Mouse (Mus musculus) embryonic facial prominence, embryonic 13.5 days (tissue): ENCODE measurements at regions not wholly inside any gene's neighbourhood (a gene's known extent, or its start where the extent isn't known, plus 50 kb on each side); places are given as distances from the start of the nearest gene placed in this dataset.

Experiments used
- ATAC-seq: fragments of 200-750 bp; cut with Nextera tagmentation; 2 replicates; pipeline ENCODE4 v1.8.0; 2017; ENCODE audit warnings: low read depth; ENCODE audit not compliant: insufficient number of reproducible peaks, insufficient read depth, low FRiP score, low TSS enrichment
- H3K27ac ChIP-seq: fragments of 300-500 bp; sonication (generic); 2 replicates; pipeline ENCODE4 v1.5.1; 2015; ENCODE audit warnings: moderate library complexity, mild to moderate bottlenecking, inconsistent platforms
- H3K27me3 ChIP-seq: fragments of 300-500 bp; sonication (generic); 2 replicates; pipeline ENCODE4 v1.6.1; 2015; ENCODE audit warnings: mild to moderate bottlenecking, inconsistent platforms
- H3K36me3 ChIP-seq: fragments of 300-500 bp; sonication (generic); 2 replicates; pipeline ENCODE4 v1.6.1; 2015; ENCODE audit warnings: mild to moderate bottlenecking, inconsistent platforms
- H3K4me1 ChIP-seq: fragments of 300-500 bp; sonication (generic); 2 replicates; pipeline ENCODE4 v1.6.1; 2015; ENCODE audit warnings: inconsistent platforms
- H3K4me2 ChIP-seq: fragments of 300-500 bp; sonication (generic); 2 replicates; pipeline ENCODE4 v1.6.1; 2015; ENCODE audit warnings: moderate library complexity, mild to moderate bottlenecking, inconsistent platforms
- H3K4me3 ChIP-seq: fragments of 300-500 bp; sonication (generic); 2 replicates; pipeline ENCODE4 v1.5.1; 2015; ENCODE audit warnings: mild to moderate bottlenecking, inconsistent platforms
- H3K9ac ChIP-seq: fragments of 300-500 bp; sonication (generic); 2 replicates; pipeline ENCODE4 v1.6.1; 2015; ENCODE audit warnings: mild to moderate bottlenecking, inconsistent platforms
- H3K9me3 ChIP-seq: fragments of 300-500 bp; sonication (generic); 2 replicates; pipeline ENCODE4 v1.6.1; 2016; ENCODE audit warnings: inconsistent platforms
- WGBS: fragments of 180-500 bp; shearing (Covaris S2); methylation state at CpG from one replicate; pipeline ENCODE4 v1.1.7; 2015; ENCODE audit warnings: mixed read lengths; 5-methylcytosine and 5-hydroxymethylcytosine counted together

- Histone ChIP-seq H3K9me3 (no peaks in the 10 kb centered on the region), H3K4me3 (no peak overlapping the region), H3K4me2 (no peak overlapping the region), H3K4me1 (peaks cover 21% of the 10 kb centered on the region), H3K27ac (no peak overlapping the region), H3K36me3 (no peaks in the 10 kb centered on the region), H3K9ac (no peak overlapping the region), H3K27me3 (no peaks in the 10 kb centered on the region; the same call in 1 of the 2 replicates)
- WGBS = 85% methylated on average over 8 of the region's 8 CpGs
- no peak for ATAC-seq
Measured at GRCm38 (mm10) chr11:19709337-19709736, 214.8 kb upstream of the Spred2 start.

- Histone ChIP-seq H3K27ac (no peak overlapping the region), H3K4me2 (no peak overlapping the region), H3K36me3 (no peaks in the 10 kb centered on the region), H3K4me3 (no peak overlapping the region), H3K9ac (no peak overlapping the region), H3K4me1 (peaks cover 10% of the 10 kb centered on the region), H3K9me3 (no peaks in the 10 kb centered on the region), H3K27me3 (no peaks in the 10 kb centered on the region)
- no peak for ATAC-seq
- WGBS = 49% methylated on average over 8 of the region's 8 CpGs
Measured at GRCm38 (mm10) chr11:19713091-19713490, 211.1 kb upstream of the Spred2 start.

- Histone ChIP-seq H3K27ac (no peak overlapping the region), H3K36me3 (no peaks in the 10 kb centered on the region), H3K9me3 (no peaks in the 10 kb centered on the region), H3K4me2 (peak overlapping the region; percentile 35), H3K9ac (no peak overlapping the region), H3K27me3 (no peaks in the 10 kb centered on the region), H3K4me3 (no peak overlapping the region), H3K4me1 (peaks cover 10% of the 10 kb centered on the region)
- 64% methylated on average over 20 of the region's 20 CpGs for WGBS
- ATAC-seq = no peak
Measured at GRCm38 (mm10) chr11:19713597-19713996, 210.6 kb upstream of the Spred2 start.

- Histone ChIP-seq H3K9me3 (no peaks in the 10 kb centered on the region), H3K27ac (no peak overlapping the region), H3K4me3 (no peak overlapping the region), H3K4me2 (peak overlapping the region; percentile 35), H3K27me3 (no peaks in the 10 kb centered on the region), H3K36me3 (no peaks in the 10 kb centered on the region), H3K4me1 (peaks cover 10% of the 10 kb centered on the region), H3K9ac (no peak overlapping the region)
- ATAC-seq = no peak
- 9% methylated on average over 5 of the region's 5 CpGs for WGBS
Measured at GRCm38 (mm10) chr11:19714211-19714610, 210.0 kb upstream of the Spred2 start.

GRCm38 (mm10) chr11:19714888-19715595 is 209.1 kb upstream of the Spred2 start:
- ATAC-seq = no peak

GRCm38 (mm10) chr11:19718165-19718564 is 206.0 kb upstream of the Spred2 start:
- H3K9me3 ChIP-seq = 0 out of 2 replicates have a peak, but pooled peaks cover 3% of the 10 kb centered on the region
- no peak overlapping the region for H3K4me3 ChIP-seq
- H3K36me3 ChIP-seq = no peaks in the 10 kb centered on the region
- no peak overlapping the region for H3K4me2 ChIP-seq
- peaks cover 10% of the 10 kb centered on the region for H3K4me1 ChIP-seq
- no peak for ATAC-seq
- 93% methylated on average over 9 of the region's 9 CpGs for WGBS
- H3K9ac ChIP-seq = no peak overlapping the region
- no peak overlapping the region for H3K27ac ChIP-seq
- H3K27me3 ChIP-seq = no peaks in the 10 kb centered on the region

More at GRCm38 (mm10) chr11:19714888-19715595, 209.1 kb upstream of the Spred2 start:
- Histone ChIP-seq H3K4me1 (peaks cover 10% of the 10 kb centered on the region), H3K36me3 (no peaks in the 10 kb centered on the region), H3K4me2 (no peak overlapping the region), H3K27me3 (no peaks in the 10 kb centered on the region), H3K9me3 (0 out of 2 replicates have a peak, but pooled peaks cover 3% of the 10 kb centered on the region), H3K4me3 (no peak overlapping the region), H3K9ac (no peak overlapping the region), H3K27ac (no peak overlapping the region)
- WGBS = 25% methylated on average over 8 of the region's 8 CpGs

GRCm38 (mm10) chr11:19729031-19729430 is 195.1 kb upstream of the Spred2 start:
- Histone ChIP-seq H3K27me3 (no peaks in the 10 kb centered on the region), H3K27ac (no peak overlapping the region)
- 89% methylated on average over 8 of the region's 8 CpGs for WGBS

GRCm38 (mm10) chr11:19730747-19731146 is 193.4 kb upstream of the Spred2 start:
- no peak overlapping the region for H3K4me2 ChIP-seq
- no peaks in the 10 kb centered on the region for H3K4me1 ChIP-seq
- H3K36me3 ChIP-seq = no peaks in the 10 kb centered on the region
- no peaks in the 10 kb centered on the region for H3K9me3 ChIP-seq
- H3K4me3 ChIP-seq = no peak overlapping the region
- ATAC-seq = no peak
- H3K9ac ChIP-seq = no peak overlapping the region
- no peaks in the 10 kb centered on the region for H3K27me3 ChIP-seq
- no peak overlapping the region for H3K27ac ChIP-seq
- WGBS = 85% methylated on average over 5 of the region's 5 CpGs

More at GRCm38 (mm10) chr11:19729031-19729430, 195.1 kb upstream of the Spred2 start:
- no peak overlapping the region for H3K4me3 ChIP-seq
- no peaks in the 10 kb centered on the region for H3K4me1 ChIP-seq
- no peaks in the 10 kb centered on the region for H3K36me3 ChIP-seq
- H3K4me2 ChIP-seq = no peak overlapping the region
- no peak for ATAC-seq
- H3K9me3 ChIP-seq = no peaks in the 10 kb centered on the region
- no peak overlapping the region for H3K9ac ChIP-seq

GRCm38 (mm10) chr11:19736076-19736475 is 188.1 kb upstream of the Spred2 start:
- Histone ChIP-seq H3K4me1 (peaks cover 16% of the 10 kb centered on the region), H3K9ac (no peak overlapping the region), H3K27me3 (no peaks in the 10 kb centered on the region), H3K27ac (no peak overlapping the region), H3K36me3 (no peaks in the 10 kb centered on the region), H3K4me3 (no peak overlapping the region), H3K9me3 (no peaks in the 10 kb centered on the region), H3K4me2 (no peak overlapping the region)
- WGBS = 91% methylated on average over 7 of the region's 7 CpGs
- no peak for ATAC-seq

GRCm38 (mm10) chr11:19736926-19737325 is 187.2 kb upstream of the Spred2 start:
- no peaks in the 10 kb centered on the region for H3K36me3 ChIP-seq
- no peak overlapping the region for H3K4me3 ChIP-seq
- 59% methylated on average over 7 of the region's 7 CpGs for WGBS
- H3K9me3 ChIP-seq = no peaks in the 10 kb centered on the region
- no peak for ATAC-seq
- no peak overlapping the region for H3K4me2 ChIP-seq
- no peak overlapping the region for H3K27ac ChIP-seq
- peaks cover 16% of the 10 kb centered on the region for H3K4me1 ChIP-seq
- no peak overlapping the region for H3K9ac ChIP-seq
- H3K27me3 ChIP-seq = no peaks in the 10 kb centered on the region

- no peak overlapping the region for H3K27ac ChIP-seq
- H3K27me3 ChIP-seq = no peaks in the 10 kb centered on the region
- ATAC-seq = no peak
- peaks cover 16% of the 10 kb centered on the region for H3K4me1 ChIP-seq
- H3K36me3 ChIP-seq = no peaks in the 10 kb centered on the region
- H3K9me3 ChIP-seq = no peaks in the 10 kb centered on the region
- H3K4me3 ChIP-seq = no peak overlapping the region
- H3K4me2 ChIP-seq = no peak overlapping the region
- H3K9ac ChIP-seq = no peak overlapping the region
- 54% methylated on average over 5 of the region's 5 CpGs for WGBS
Measured at GRCm38 (mm10) chr11:19737331-19737730, 186.8 kb upstream of the Spred2 start.

GRCm38 (mm10) chr11:19737807-19738206 is 186.4 kb upstream of the Spred2 start:
- Histone ChIP-seq H3K4me1 (peaks cover 16% of the 10 kb centered on the region), H3K27ac (no peak overlapping the region), H3K27me3 (no peaks in the 10 kb centered on the region), H3K4me3 (no peak overlapping the region), H3K36me3 (no peaks in the 10 kb centered on the region), H3K9ac (no peak overlapping the region), H3K4me2 (no peak overlapping the region), H3K9me3 (no peaks in the 10 kb centered on the region)
- WGBS = 63% methylated on average over 5 of the region's 5 CpGs
- no peak for ATAC-seq
